Mouse (Mus musculus) kidney, embryonic 14.5 days (tissue): ENCODE results near the gene Olfr62. TPM values are rescaled to one million over a fixed set of nuclear protein-coding genes. Genes with fewer than 3 reads are reported as not detected.
A peak's percentile ranks its signal among the peaks of the same experiment; 100 is the strongest.

Experiments used
- ATAC-seq: fragments of 200-750 bp; cut with Nextera tagmentation; 2 replicates; pipeline ENCODE4 v1.8.0; 2017; ENCODE audit warnings: moderate number of reproducible peaks, mild to moderate bottlenecking, moderate TSS enrichment, moderate library complexity; ENCODE audit not compliant: low FRiP score, low TSS enrichment
- H3K27ac ChIP-seq: fragments of 300-500 bp; sonication (generic); 2 replicates; pipeline ENCODE4 v1.5.1; 2014; ENCODE audit warnings: low read depth, mild to moderate bottlenecking, low read length, moderate library complexity, mixed read lengths
- H3K27me3 ChIP-seq: fragments of 300-500 bp; sonication (generic); 2 replicates; pipeline ENCODE4 v1.6.1; 2014; ENCODE audit warnings: mild to moderate bottlenecking, low read length; ENCODE audit not compliant: control insufficient read depth, insufficient read depth
- H3K36me3 ChIP-seq: fragments of 300-500 bp; sonication (generic); 2 replicates; pipeline ENCODE4 v1.6.1; 2014; ENCODE audit warnings: low read length, mixed read lengths; ENCODE audit not compliant: control insufficient read depth, insufficient read depth
- H3K4me1 ChIP-seq: fragments of 300-500 bp; sonication (generic); 2 replicates; pipeline ENCODE4 v1.6.1; 2014; ENCODE audit warnings: low read length, mixed read lengths; ENCODE audit not compliant: control insufficient read depth, insufficient read depth
- H3K4me2 ChIP-seq: fragments of 300-500 bp; sonication (generic); replicated peaks from 2 replicates; pipeline ENCODE4 v1.6.1; 2014; ENCODE audit warnings: low read depth, mild to moderate bottlenecking, low read length
- H3K4me3 ChIP-seq: fragments of 300-500 bp; sonication (generic); 2 replicates; pipeline ENCODE4 v1.5.1; 2014; ENCODE audit warnings: mild to moderate bottlenecking, low read length
- H3K9ac ChIP-seq: fragments of 300-500 bp; sonication (generic); 2 replicates; pipeline ENCODE4 v1.6.1; 2014; ENCODE audit warnings: low read depth, mild to moderate bottlenecking, low read length, moderate library complexity
- H3K9me3 ChIP-seq: fragments of 300-500 bp; sonication (generic); 2 replicates; pipeline ENCODE4 v1.6.1; 2016; ENCODE audit warnings: low read length; ENCODE audit not compliant: control insufficient read depth
- WGBS: fragments of 180-500 bp; shearing (Covaris S2); extraction: QIAGEN DNeasy Blood & Tissue Kit; methylation state at CpG from one replicate; pipeline ENCODE4 v1.1.7; 2014; 5-methylcytosine and 5-hydroxymethylcytosine counted together
- polyA plus RNA-seq: library from polyadenylated mRNA; unstranded; fragments of >200 nt; fragmentation: Nextera tagmentation; extraction: Ambion mirVana; gene quantifications from 2 replicates; pipeline ENCODE4 v1.2.1, GENCODE M21; 2014

Gene Olfr62
- not detected in 2 replicates for polyA plus RNA-seq

GRCm38 (mm10) chr4:118658652-118659051 lies at the start of gene Olfr62:
Olfr62 (plus strand) TSS chr4:118658952.
- no peak within 1 kb of the TSS for H3K27ac ChIP-seq
- H3K4me2 ChIP-seq = no peak within 1 kb of the TSS

GRCm38 (mm10) chr4:118609836-118610235 lies 48.9 kb upstream of the Olfr62 start:
- no peak overlapping the region for H3K9ac ChIP-seq
- 65% methylated on average over 3 of the region's 3 CpGs for WGBS

More at GRCm38 (mm10) chr4:118658652-118659051, at the start of gene Olfr62:
- H3K27me3 ChIP-seq = no peaks in the 10 kb centered on the region
- H3K9ac ChIP-seq = no peak within 1 kb of the TSS
- H3K9me3 ChIP-seq = no peaks in the 10 kb centered on the region
- no peak within 1 kb of the TSS for H3K4me3 ChIP-seq
- no peak for ATAC-seq
- no peaks in the 10 kb centered on the region for H3K4me1 ChIP-seq
- H3K36me3 ChIP-seq = no peaks in the 10 kb centered on the region

GRCm38 (mm10) chr4:118612619-118613018 lies 46.1 kb upstream of the Olfr62 start:
- ATAC-seq = no peak
- Histone ChIP-seq H3K4me3 (no peak overlapping the region), H3K9me3 (0 out of 2 replicates have a peak, but pooled peaks cover 4% of the 10 kb centered on the region), H3K9ac (no peak overlapping the region), H3K4me1 (no peaks in the 10 kb centered on the region), H3K36me3 (no peaks in the 10 kb centered on the region), H3K27me3 (no peaks in the 10 kb centered on the region), H3K27ac (no peak overlapping the region), H3K4me2 (no peak overlapping the region)
- 30% methylated on average over 11 of the region's 11 CpGs for WGBS

More at GRCm38 (mm10) chr4:118609836-118610235, 48.9 kb upstream of the Olfr62 start:
- Histone ChIP-seq H3K27ac (no peak overlapping the region), H3K4me3 (no peak overlapping the region), H3K4me2 (no peak overlapping the region), H3K27me3 (no peaks in the 10 kb centered on the region), H3K36me3 (no peaks in the 10 kb centered on the region), H3K9me3 (no peaks in the 10 kb centered on the region), H3K4me1 (no peaks in the 10 kb centered on the region)
- ATAC-seq = no peak

- no peak overlapping the region for H3K9ac ChIP-seq
- no peaks in the 10 kb centered on the region for H3K27me3 ChIP-seq
- no peak overlapping the region for H3K4me3 ChIP-seq
- no peak overlapping the region for H3K27ac ChIP-seq
- H3K36me3 ChIP-seq = no peaks in the 10 kb centered on the region
- no peak for ATAC-seq
- 85% methylated on average over 11 of the region's 11 CpGs for WGBS
- no peak overlapping the region for H3K4me2 ChIP-seq
- 0 out of 2 replicates have a peak, but pooled peaks cover 4% of the 10 kb centered on the region for H3K9me3 ChIP-seq
- no peaks in the 10 kb centered on the region for H3K4me1 ChIP-seq
Measured at GRCm38 (mm10) chr4:118615412-118615811, 43.3 kb upstream of the Olfr62 start.

- Histone ChIP-seq H3K9me3 (0 out of 2 replicates have a peak, but pooled peaks cover 4% of the 10 kb centered on the region), H3K36me3 (peaks cover 26% of the 10 kb centered on the region), H3K4me3 (peak within 1 kb of the TSS; percentile 68), H3K4me2 (peak within 1 kb of the TSS; percentile 85), H3K4me1 (peaks cover 5% of the 10 kb centered on the region; the same call in 1 of the 2 replicates), H3K27ac (no peak within 1 kb of the TSS), H3K9ac (peak within 1 kb of the TSS; percentile 63), H3K27me3 (no peaks in the 10 kb centered on the region)
- peak; percentile 92 for ATAC-seq
- under 1% methylated on average over 35 of the region's 41 CpGs for WGBS
Measured at GRCm38 (mm10) chr4:118620279-118620966, 38.3 kb upstream of the Olfr62 start, which contains the start of the genes Cfap57 and Ebna1bp2. Cfap57 (minus strand) TSS chr4:118620777. Ebna1bp2 (plus strand) TSS chr4:118620799.

GRCm38 (mm10) chr4:118620967-118621320 lies 37.8 kb upstream of the Olfr62 start:
- Histone ChIP-seq H3K36me3 (peaks cover 31% of the 10 kb centered on the region), H3K27ac (no peak overlapping the region), H3K4me1 (peaks cover 5% of the 10 kb centered on the region; the same call in 1 of the 2 replicates), H3K4me2 (peak overlapping the region; percentile 85), H3K4me3 (peak overlapping the region; percentile 68), H3K27me3 (no peaks in the 10 kb centered on the region), H3K9ac (peak overlapping the region; percentile 63), H3K9me3 (0 out of 2 replicates have a peak, but pooled peaks cover 4% of the 10 kb centered on the region)
- under 1% methylated on average over 23 of the region's 23 CpGs for WGBS
- ATAC-seq = peak; percentile 59; the same call in 1 of the 2 replicates

GRCm38 (mm10) chr4:118621781-118622180 lies 37.0 kb upstream of the Olfr62 start:
- H3K4me3 ChIP-seq = peak overlapping the region; percentile 68
- 84% methylated on average over 9 of the region's 9 CpGs for WGBS
- H3K9me3 ChIP-seq = 0 out of 2 replicates have a peak, but pooled peaks cover 4% of the 10 kb centered on the region
- H3K27me3 ChIP-seq = no peaks in the 10 kb centered on the region
- no peak for ATAC-seq
- H3K9ac ChIP-seq = peak overlapping the region; percentile 63; the same call in 1 of the 2 replicates
- H3K36me3 ChIP-seq = peaks cover 39% of the 10 kb centered on the region
- peak overlapping the region; percentile 85 for H3K4me2 ChIP-seq
- H3K4me1 ChIP-seq = peaks cover 5% of the 10 kb centered on the region; the same call in 1 of the 2 replicates
- H3K27ac ChIP-seq = no peak overlapping the region

GRCm38 (mm10) chr4:118630261-118630660 lies 28.5 kb upstream of the Olfr62 start:
- H3K4me3 ChIP-seq = no peak overlapping the region
- H3K27me3 ChIP-seq = no peaks in the 10 kb centered on the region
- H3K9me3 ChIP-seq = no peaks in the 10 kb centered on the region
- WGBS = 89% methylated on average over 5 of the region's 5 CpGs
- no peak overlapping the region for H3K27ac ChIP-seq
- H3K4me2 ChIP-seq = no peak overlapping the region
- no peaks in the 10 kb centered on the region for H3K4me1 ChIP-seq
- peaks cover 37% of the 10 kb centered on the region for H3K36me3 ChIP-seq
- ATAC-seq = no peak
- no peak overlapping the region for H3K9ac ChIP-seq
